Mouse (Mus musculus): ENCODE measurements around the gene Pirb. TPM values are rescaled to one million over a fixed set of nuclear protein-coding genes. Genes with fewer than 3 reads are reported as not detected.
A peak's percentile ranks its signal among the peaks of the same experiment; 100 is the strongest.
"Not testable (repeated sequence)": the region's sequence is repeated elsewhere in the genome, so short reads cannot be mapped to it uniquely, and the experiment has no call there.

Pirb gene
- under 1 TPM; 0.12 to 0.32 TPM for total RNA-seq (2021)
- long read RNA-seq, experiment 1: 0 reads
- long read RNA-seq, experiment 2, partial matches to known transcripts: 0 of 1 reads
- long read RNA-seq, experiment 2, other reads (novel, unspliced or antisense): 1 of 1 reads

- DNase-seq (ENCODE audit: low spot score in 2 of 2): not testable (repeated sequence)
These were observed at the start of gene Pirb for GRCm38 (mm10) chr7:3720268-3720667. Pirb (minus strand) TSS chr7:3720391.

GRCm38 (mm10) chr7:3732675-3733074 is 12.5 kb upstream of the Pirb start:
- DNase-seq (ENCODE audit: low spot score in 2 of 2): not testable (repeated sequence)

- DNase-seq (ENCODE audit: low spot score in 2 of 2): not testable (repeated sequence)
These were observed 5.3 kb upstream of the Pirb start for GRCm38 (mm10) chr7:3725459-3725858.

GRCm38 (mm10) chr7:3715249-3715648 is 4.9 kb downstream of the Pirb start:
- DNase-seq (ENCODE audit: low spot score in 2 of 2): no peak

GRCm38 (mm10) chr7:3712264-3712942 is 7.8 kb downstream of the Pirb start:
- DNase-seq (ENCODE audit: low spot score in 2 of 2): no peak

- DNase-seq (ENCODE audit: low spot score in 2 of 2): no peak
These were observed 11.2 kb downstream of the Pirb start for GRCm38 (mm10) chr7:3709000-3709399.

GRCm38 (mm10) chr7:3708447-3708980 is 11.7 kb downstream of the Pirb start:
- not testable (repeated sequence) for DNase-seq (ENCODE audit: low spot score in 2 of 2)

GRCm38 (mm10) chr7:3707568-3708413 is 12.4 kb downstream of the Pirb start:
- DNase-seq (ENCODE audit: low spot score in 2 of 2): no peak

- no peak for DNase-seq (ENCODE audit: low spot score in 2 of 2)
These were observed 13.2 kb downstream of the Pirb start for GRCm38 (mm10) chr7:3707027-3707426.

GRCm38 (mm10) chr7:3706343-3706934 is 13.8 kb downstream of the Pirb start:
- DNase-seq (ENCODE audit: low spot score in 2 of 2): no peak

- DNase-seq (ENCODE audit: low spot score in 2 of 2): no peak
These were observed 14.3 kb downstream of the Pirb start for GRCm38 (mm10) chr7:3705911-3706310.

- not testable (repeated sequence) for DNase-seq (ENCODE audit: low spot score in 2 of 2)
These were observed 14.7 kb downstream of the Pirb start for GRCm38 (mm10) chr7:3705461-3705860.

GRCm38 (mm10) chr7:3704475-3704874 is 15.7 kb downstream of the Pirb start:
- DNase-seq (ENCODE audit: low spot score in 2 of 2): no peak

- peak; percentile 98 for DNase-seq (ENCODE audit: low spot score in 2 of 2)
These were observed 16.2 kb downstream of the Pirb start, which contains the start of gene Rps9 for GRCm38 (mm10) chr7:3703879-3704441. Rps9 (plus strand) TSS chr7:3703993.

- DNase-seq (ENCODE audit: low spot score in 2 of 2): no peak
These were observed 16.9 kb downstream of the Pirb start for GRCm38 (mm10) chr7:3703148-3703878.

- peak in 1 of 2 experiments; percentile 50 for DNase-seq (ENCODE audit: low spot score in 2 of 2)
These were observed 21.7 kb downstream of the Pirb start for GRCm38 (mm10) chr7:3698471-3698870.

GRCm38 (mm10) chr7:3694949-3695305 is 25.3 kb downstream of the Pirb start:
- DNase-seq (ENCODE audit: low spot score in 2 of 2): not testable (repeated sequence)

GRCm38 (mm10) chr7:3694076-3694948 is 25.9 kb downstream of the Pirb start:
- peak; percentile 46 to 71 for DNase-seq (ENCODE audit: low spot score in 2 of 2)

- DNase-seq (ENCODE audit: low spot score in 2 of 2): no peak
These were observed 26.4 kb downstream of the Pirb start for GRCm38 (mm10) chr7:3693809-3694075.
